Mouse (Mus musculus) hindbrain, embryonic 16.5 days (tissue): ENCODE measurements around the gene Gemin2. TPM values are rescaled to one million over a fixed set of nuclear protein-coding genes. Genes with fewer than 3 reads are reported as not detected.

ENCODE experiments used
- ATAC-seq: fragments of 200-750 bp; cut with Nextera tagmentation; 2 replicates; pipeline ENCODE4 v1.8.0; 2017; ENCODE audit warnings: moderate TSS enrichment, moderate library complexity
- H3K27ac ChIP-seq: fragments of 300-500 bp; sonication (generic); 2 replicates; pipeline ENCODE4 v1.5.1; 2014; ENCODE audit warnings: low read depth, mild to moderate bottlenecking, control low read depth, low read length, moderate library complexity
- H3K27me3 ChIP-seq: fragments of 300-500 bp; sonication (generic); replicated peaks from 2 replicates; pipeline ENCODE4 v1.6.1; 2014; ENCODE audit warnings: low read length; ENCODE audit not compliant: control insufficient read depth, insufficient read depth
- H3K36me3 ChIP-seq: fragments of 300-500 bp; sonication (generic); 2 replicates; pipeline ENCODE4 v1.6.1; 2014; ENCODE audit warnings: mild to moderate bottlenecking, low read length, moderate library complexity, mixed read lengths; ENCODE audit not compliant: control insufficient read depth, insufficient read depth
- H3K4me1 ChIP-seq: fragments of 300-500 bp; sonication (generic); 2 replicates; pipeline ENCODE4 v1.6.1; 2014; ENCODE audit warnings: low read depth, low read length; ENCODE audit not compliant: control insufficient read depth, insufficient read depth
- H3K4me2 ChIP-seq: fragments of 300-500 bp; sonication (generic); 2 replicates; pipeline ENCODE4 v1.6.1; 2014; ENCODE audit warnings: mild to moderate bottlenecking, low read length, control low read depth, moderate library complexity
- H3K4me3 ChIP-seq: fragments of 300-500 bp; sonication (generic); 2 replicates; pipeline ENCODE4 v1.5.1; 2014; ENCODE audit warnings: mild to moderate bottlenecking, low read length, control low read depth, moderate library complexity
- H3K9ac ChIP-seq: fragments of 300-500 bp; sonication (generic); 2 replicates; pipeline ENCODE4 v1.6.1; 2014; ENCODE audit warnings: low read depth, mild to moderate bottlenecking, control low read depth, low read length, moderate library complexity
- H3K9me3 ChIP-seq: fragments of 300-500 bp; sonication (generic); 2 replicates; pipeline ENCODE4 v1.6.1; 2014; ENCODE audit warnings: mild to moderate bottlenecking, low read length, moderate library complexity; ENCODE audit not compliant: control insufficient read depth
- WGBS: fragments of 180-500 bp; shearing (Covaris S2); extraction: QIAGEN DNeasy Blood & Tissue Kit; methylation state at CpG from one replicate; pipeline ENCODE4 v1.1.7; 2014; 5-methylcytosine and 5-hydroxymethylcytosine counted together
- polyA plus RNA-seq: library from polyadenylated mRNA; unstranded; fragments of >200 nt; fragmentation: Nextera tagmentation; extraction: Ambion mirVana; gene quantifications from 2 replicates; pipeline ENCODE4 v1.2.1, GENCODE M21; 2015

Gene Gemin2
- polyA plus RNA-seq, 1 experiment from 2014 or later: 13.5 TPM

GRCm38 (mm10) chr12:59067095-59067494, 53.9 kb downstream of the Gemin2 start:
- H3K9me3 ChIP-seq: no peaks in the 10 kb centered on the region
- peak overlapping the region; percentile 94 for H3K4me2 ChIP-seq
- H3K27me3 ChIP-seq: no peaks in the 10 kb centered on the region
- peak overlapping the region; percentile 85 for H3K27ac ChIP-seq
- WGBS: 0% methylated on average over 41 of the region's 41 CpGs
- peaks cover 12% of the 10 kb centered on the region for H3K4me1 ChIP-seq
- H3K4me3 ChIP-seq: peak overlapping the region; percentile 89
- ATAC-seq: peak; percentile 65; the same call in 1 of the 2 replicates
- H3K9ac ChIP-seq: peak overlapping the region; percentile 90
- peaks cover 24% of the 10 kb centered on the region for H3K36me3 ChIP-seq

- Histone ChIP-seq H3K36me3 (peaks cover 28% of the 10 kb centered on the region), H3K27ac (no peak overlapping the region), H3K4me2 (no peak overlapping the region), H3K27me3 (no peaks in the 10 kb centered on the region), H3K4me3 (no peak overlapping the region), H3K9ac (no peak overlapping the region), H3K9me3 (no peaks in the 10 kb centered on the region), H3K4me1 (peaks cover 12% of the 10 kb centered on the region)
- no peak for ATAC-seq
- WGBS: 93% methylated on average over 13 of the region's 13 CpGs
Observed at GRCm38 (mm10) chr12:59068791-59069190, 55.6 kb downstream of the Gemin2 start.

- H3K4me1 ChIP-seq: peaks cover 9% of the 10 kb centered on the region
- no peaks in the 10 kb centered on the region for H3K9me3 ChIP-seq
- 92% methylated on average over 11 of the region's 11 CpGs for WGBS
- H3K36me3 ChIP-seq: peaks cover 28% of the 10 kb centered on the region
- no peaks in the 10 kb centered on the region for H3K27me3 ChIP-seq
- no peak for ATAC-seq
- H3K27ac ChIP-seq: no peak overlapping the region
- H3K4me2 ChIP-seq: no peak overlapping the region
- no peak overlapping the region for H3K4me3 ChIP-seq
- no peak overlapping the region for H3K9ac ChIP-seq
Observed at GRCm38 (mm10) chr12:59072286-59072685, 59.1 kb downstream of the Gemin2 start.

GRCm38 (mm10) chr12:59074052-59074451, 60.9 kb downstream of the Gemin2 start:
- ATAC-seq: 0 out of 2 replicates have a peak, but pooled peaks have one; percentile 14
- no peak overlapping the region for H3K27ac ChIP-seq
- no peak overlapping the region for H3K9ac ChIP-seq
- no peak overlapping the region for H3K4me2 ChIP-seq
- H3K27me3 ChIP-seq: no peaks in the 10 kb centered on the region
- no peak overlapping the region for H3K4me3 ChIP-seq
- no peaks in the 10 kb centered on the region for H3K9me3 ChIP-seq
- no peaks in the 10 kb centered on the region for H3K4me1 ChIP-seq
- WGBS: 80% methylated on average over 3 of the region's 3 CpGs
- H3K36me3 ChIP-seq: peaks cover 21% of the 10 kb centered on the region

GRCm38 (mm10) chr12:59076996-59077395, 63.8 kb downstream of the Gemin2 start:
- no peak overlapping the region for H3K9ac ChIP-seq
- H3K9me3 ChIP-seq: no peaks in the 10 kb centered on the region
- ATAC-seq: no peak
- H3K36me3 ChIP-seq: peaks cover 5% of the 10 kb centered on the region
- H3K4me3 ChIP-seq: no peak overlapping the region
- H3K4me1 ChIP-seq: no peaks in the 10 kb centered on the region
- H3K27ac ChIP-seq: no peak overlapping the region
- H3K4me2 ChIP-seq: no peak overlapping the region
- H3K27me3 ChIP-seq: no peaks in the 10 kb centered on the region
- 91% methylated on average over 3 of the region's 3 CpGs for WGBS

GRCm38 (mm10) chr12:59077883-59078282, 64.7 kb downstream of the Gemin2 start:
- H3K4me1 ChIP-seq: no peaks in the 10 kb centered on the region
- H3K9ac ChIP-seq: no peak overlapping the region
- WGBS: 97% methylated on average over 3 of the region's 3 CpGs

More at GRCm38 (mm10) chr12:59077883-59078282, 64.7 kb downstream of the Gemin2 start:
- Histone ChIP-seq H3K4me3 (no peak overlapping the region), H3K36me3 (no peaks in the 10 kb centered on the region; the same call in 1 of the 2 replicates), H3K27ac (no peak overlapping the region), H3K9me3 (no peaks in the 10 kb centered on the region), H3K27me3 (no peaks in the 10 kb centered on the region), H3K4me2 (no peak overlapping the region)
- ATAC-seq: no peak

Other genes starting within 250 kb of the Gemin2 start
- gene Sec23a, start 1.4 kb upstream of the Gemin2 start, polyA plus RNA-seq: 106 and 108 TPM in 2 replicates
- gene Trappc6b, start 48.1 kb downstream of the Gemin2 start, polyA plus RNA-seq: 150 and 173 TPM in 2 replicates
- 76.2 and 82.2 TPM in 2 replicates for gene Pnn, start 53.5 kb downstream of the Gemin2 start, polyA plus RNA-seq
- 32.8 and 33.7 TPM in 2 replicates for gene Mia2, start 82.4 kb downstream of the Gemin2 start, polyA plus RNA-seq
- 3.9 and 5.1 TPM in 2 replicates for gene Fbxo33, start 206.3 kb downstream of the Gemin2 start, polyA plus RNA-seq